Mouse (Mus musculus) midbrain, embryonic 10.5 days (tissue): Measurements from ENCODE around the gene Rassf4. TPM values are rescaled to one million over a fixed set of nuclear protein-coding genes. Genes with fewer than 3 reads are reported as not detected.

Source experiments
- DNase-seq: peaks from one replicate; pipeline ENCODE4 v3.0.0-alpha.2; 2017; ENCODE audit warnings: low spot score
- H3K27ac ChIP-seq: fragments of 300-500 bp; sonication (generic); replicated peaks from 2 replicates; pipeline ENCODE4 v1.5.1; 2016; ENCODE audit warnings: mild to moderate bottlenecking
- H3K27me3 ChIP-seq: fragments of 300-500 bp; sonication (generic); 2 replicates; pipeline ENCODE4 v1.6.1; 2016; ENCODE audit warnings: low read depth, mild to moderate bottlenecking; ENCODE audit not compliant: poor library complexity, severe bottlenecking
- H3K36me3 ChIP-seq: fragments of 300-500 bp; sonication (generic); 2 replicates; pipeline ENCODE4 v1.6.1; 2016; ENCODE audit warnings: mild to moderate bottlenecking, moderate library complexity
- H3K4me1 ChIP-seq: fragments of 300-500 bp; sonication (generic); 2 replicates; pipeline ENCODE4 v1.6.1; 2016
- H3K4me3 ChIP-seq: fragments of 300-500 bp; sonication (generic); 2 replicates; pipeline ENCODE4 v1.5.1; 2016; ENCODE audit warnings: mild to moderate bottlenecking, moderate library complexity
- H3K9me3 ChIP-seq: fragments of 300-500 bp; sonication (generic); replicated peaks from 2 replicates; pipeline ENCODE4 v1.6.1; 2016; ENCODE audit warnings: mild to moderate bottlenecking
- WGBS: fragments of 180-500 bp; shearing (Covaris S2); methylation state at CpG from one replicate; pipeline ENCODE4 v1.1.7; 2016; 5-methylcytosine and 5-hydroxymethylcytosine counted together
- polyA plus RNA-seq: library from polyadenylated mRNA; unstranded; fragments of >200 nt; fragmentation: Nextera tagmentation; extraction: Ambion mirVana; gene quantifications from 2 replicates; pipeline ENCODE4 v1.2.1, GENCODE M21; 2016

Gene Rassf4
- polyA plus RNA-seq, 1 experiment from 2014 or later = 35.7 TPM

DNA sequence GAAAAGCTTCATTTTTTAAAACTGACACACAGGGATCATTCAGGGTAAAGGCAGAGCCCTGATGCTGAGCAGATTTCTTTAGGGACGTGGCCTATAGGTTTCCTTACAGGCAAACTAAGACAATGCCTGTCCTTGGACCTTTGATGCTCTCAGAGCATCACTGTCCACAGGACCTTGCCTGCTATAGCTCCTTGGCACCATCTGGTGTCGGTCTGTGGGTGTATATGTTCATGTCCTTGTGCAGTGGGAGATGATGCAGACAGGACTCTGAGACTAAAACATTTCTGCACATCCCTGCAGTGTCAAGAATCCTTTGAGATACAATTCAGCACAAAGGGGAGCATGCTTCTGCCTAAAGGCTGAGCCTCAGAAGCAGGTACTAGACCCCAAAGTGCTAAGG, 23.7 kb upstream of the Rassf4 start:
- Histone ChIP-seq H3K9me3 (no peaks in the 10 kb centered on the region), H3K4me1 (no peaks in the 10 kb centered on the region), H3K36me3 (no peaks in the 10 kb centered on the region), H3K27me3 (no peaks in the 10 kb centered on the region), H3K4me3 (no peak overlapping the region), H3K27ac (no peak overlapping the region)
- 64% methylated on average over 2 of the region's 2 CpGs for WGBS
- DNase-seq = no peak

DNA sequence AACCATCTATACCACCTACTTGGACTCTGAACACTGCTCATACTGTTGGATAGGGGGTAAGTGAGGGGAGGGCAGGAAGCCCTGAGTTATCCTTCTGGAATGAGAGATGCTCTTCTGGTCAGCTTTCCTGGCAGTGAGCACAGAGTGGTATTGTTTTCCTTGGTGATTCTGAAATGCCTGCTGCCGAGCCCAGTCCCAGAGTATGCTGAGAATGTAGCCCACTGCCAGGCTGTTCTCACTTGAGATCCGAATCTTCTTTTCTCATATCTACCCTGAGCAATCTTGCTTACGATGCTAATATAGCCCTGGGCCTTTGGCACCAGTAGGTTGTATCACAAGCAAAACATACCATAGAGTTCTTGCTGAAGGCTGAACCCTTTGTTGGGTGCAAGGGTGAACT, 20.6 kb upstream of the Rassf4 start:
- Histone ChIP-seq H3K27me3 (no peaks in the 10 kb centered on the region), H3K27ac (no peak overlapping the region), H3K9me3 (no peaks in the 10 kb centered on the region), H3K4me1 (no peaks in the 10 kb centered on the region), H3K4me3 (no peak overlapping the region), H3K36me3 (no peaks in the 10 kb centered on the region)
- WGBS = 91% methylated on average over 3 of the region's 3 CpGs
- DNase-seq = no peak

- H3K27ac ChIP-seq = no peak overlapping the region
- no peaks in the 10 kb centered on the region for H3K9me3 ChIP-seq
- H3K36me3 ChIP-seq = no peaks in the 10 kb centered on the region
- DNase-seq = no peak
- no peaks in the 10 kb centered on the region for H3K27me3 ChIP-seq
- H3K4me3 ChIP-seq = no peak overlapping the region
- no peaks in the 10 kb centered on the region for H3K4me1 ChIP-seq
- 82% methylated on average over 4 of the region's 4 CpGs for WGBS
Observed at GRCm38 (mm10) chr6:116693639-116694038, 19.9 kb upstream of the Rassf4 start.

- Histone ChIP-seq H3K36me3 (no peaks in the 10 kb centered on the region), H3K27ac (no peak overlapping the region), H3K4me3 (no peak overlapping the region), H3K9me3 (no peaks in the 10 kb centered on the region), H3K4me1 (peaks cover 10% of the 10 kb centered on the region), H3K27me3 (no peaks in the 10 kb centered on the region)
- 53% methylated on average over 6 of the region's 6 CpGs for WGBS
- DNase-seq = no peak
Observed at GRCm38 (mm10) chr6:116682317-116682716, 8.6 kb upstream of the Rassf4 start.

- H3K27me3 ChIP-seq = peaks cover 6% of the 10 kb centered on the region; the same call in 1 of the 2 replicates
- H3K9me3 ChIP-seq = no peaks in the 10 kb centered on the region
- no peak overlapping the region for H3K4me3 ChIP-seq
- H3K4me1 ChIP-seq = peaks cover 21% of the 10 kb centered on the region
- WGBS = 86% methylated on average over 5 of the region's 5 CpGs
- H3K27ac ChIP-seq = no peak overlapping the region
- no peaks in the 10 kb centered on the region for H3K36me3 ChIP-seq
- no peak for DNase-seq
Observed at GRCm38 (mm10) chr6:116679563-116680288, 6.0 kb upstream of the Rassf4 start.

GRCm38 (mm10) chr6:116677321-116677720, 3.6 kb upstream of the Rassf4 start:
- Histone ChIP-seq H3K4me1 (peaks cover 44% of the 10 kb centered on the region), H3K36me3 (no peaks in the 10 kb centered on the region), H3K27me3 (peaks cover 16% of the 10 kb centered on the region), H3K27ac (0 out of 2 replicates have a peak overlapping the region, but pooled peaks have one; percentile 38), H3K4me3 (no peak overlapping the region), H3K9me3 (no peaks in the 10 kb centered on the region)
- DNase-seq = no peak
- 69% methylated on average over 6 of the region's 6 CpGs for WGBS

GRCm38 (mm10) chr6:116676355-116676913, 2.7 kb upstream of the Rassf4 start:
- peaks cover 25% of the 10 kb centered on the region for H3K27me3 ChIP-seq
- no peak for DNase-seq
- H3K27ac ChIP-seq = no peak overlapping the region
- no peaks in the 10 kb centered on the region for H3K9me3 ChIP-seq
- WGBS = 80% methylated on average over 10 of the region's 10 CpGs
- H3K36me3 ChIP-seq = no peaks in the 10 kb centered on the region
- H3K4me3 ChIP-seq = no peak overlapping the region
- H3K4me1 ChIP-seq = peaks cover 53% of the 10 kb centered on the region

DNA sequence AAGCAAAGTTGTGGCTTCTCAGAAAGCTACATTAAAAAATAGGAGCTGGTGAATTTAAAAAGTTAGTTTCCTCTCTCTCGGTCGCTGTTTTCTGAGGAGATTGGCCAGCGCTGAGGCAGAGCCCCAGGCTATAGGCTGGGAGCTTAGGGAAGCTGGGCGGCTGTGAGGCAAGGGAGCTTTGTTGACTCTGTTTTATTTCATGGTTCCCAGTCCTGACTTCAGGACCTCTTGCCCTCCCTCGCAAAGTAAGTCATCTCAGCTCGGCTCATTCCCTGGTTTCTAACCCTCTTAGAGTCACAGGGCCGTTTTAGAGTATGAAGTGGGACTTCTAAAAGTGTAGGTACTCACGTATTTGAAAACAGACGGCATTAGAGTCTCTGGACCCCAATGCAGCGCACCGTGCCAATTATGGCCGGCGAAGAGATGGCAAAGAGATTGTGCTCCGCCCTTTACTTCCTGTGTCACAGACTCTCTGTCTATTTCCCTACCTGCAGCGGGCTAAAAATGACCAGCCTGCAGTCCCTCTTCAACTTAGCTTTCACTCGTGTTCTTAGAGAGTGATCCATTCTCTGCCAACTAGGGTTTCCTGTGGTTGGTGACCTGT, 633 bp upstream of the Rassf4 start:
- H3K9me3 ChIP-seq = no peaks in the 10 kb centered on the region
- H3K4me1 ChIP-seq = peaks cover 73% of the 10 kb centered on the region
- no peak for DNase-seq
- H3K36me3 ChIP-seq = no peaks in the 10 kb centered on the region
- H3K27me3 ChIP-seq = peaks cover 34% of the 10 kb centered on the region
- H3K27ac ChIP-seq = peak overlapping the region; percentile 89
- WGBS = 27% methylated on average over 16 of the region's 16 CpGs
- H3K4me3 ChIP-seq = peak overlapping the region; percentile 68

- DNase-seq = no peak
- WGBS = 59% methylated on average over 5 of the region's 5 CpGs
- no peaks in the 10 kb centered on the region for H3K9me3 ChIP-seq
- H3K36me3 ChIP-seq = no peaks in the 10 kb centered on the region
- H3K27me3 ChIP-seq = peaks cover 38% of the 10 kb centered on the region
- H3K4me1 ChIP-seq = peaks cover 82% of the 10 kb centered on the region
- H3K4me3 ChIP-seq = peak overlapping the region; percentile 68
- peak overlapping the region; percentile 87 for H3K27ac ChIP-seq
Observed at GRCm38 (mm10) chr6:116672349-116672748, 1.4 kb downstream of the Rassf4 start.

DNA sequence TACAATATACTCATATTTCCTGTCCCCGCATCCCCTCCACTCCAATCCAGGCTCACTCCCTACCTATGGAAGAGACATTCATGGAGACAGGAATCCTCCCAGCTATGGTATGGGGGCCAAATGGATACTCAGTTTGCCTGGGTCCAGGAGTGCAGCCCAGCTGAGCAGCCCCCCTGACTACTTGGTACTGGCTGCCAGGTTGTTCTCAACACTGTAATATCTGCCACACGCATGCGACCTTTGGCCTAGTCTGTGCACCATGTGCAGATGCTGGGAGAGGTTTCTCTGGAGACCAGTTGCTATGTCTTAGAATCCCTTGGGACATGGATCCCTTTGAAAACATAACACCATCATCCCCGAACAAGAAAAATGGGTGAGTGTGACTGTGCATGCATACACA, 2.0 kb downstream of the Rassf4 start:
- H3K27me3 ChIP-seq = peaks cover 38% of the 10 kb centered on the region
- H3K4me3 ChIP-seq = peak overlapping the region; percentile 68
- WGBS = 85% methylated on average over 4 of the region's 4 CpGs
- DNase-seq = no peak
- H3K36me3 ChIP-seq = no peaks in the 10 kb centered on the region
- H3K9me3 ChIP-seq = no peaks in the 10 kb centered on the region
- peaks cover 83% of the 10 kb centered on the region for H3K4me1 ChIP-seq
- peak overlapping the region; percentile 87 for H3K27ac ChIP-seq

GRCm38 (mm10) chr6:116671031-116671430, 2.7 kb downstream of the Rassf4 start:
- Histone ChIP-seq H3K4me3 (peak overlapping the region; percentile 68), H3K36me3 (no peaks in the 10 kb centered on the region), H3K27me3 (peaks cover 38% of the 10 kb centered on the region), H3K27ac (peak overlapping the region; percentile 87), H3K9me3 (no peaks in the 10 kb centered on the region), H3K4me1 (peaks cover 90% of the 10 kb centered on the region)
- 5% methylated on average over 5 of the region's 5 CpGs for WGBS
- peak; percentile 51 for DNase-seq

GRCm38 (mm10) chr6:116670144-116670543, 3.6 kb downstream of the Rassf4 start:
- peak; percentile 56 for DNase-seq
- Histone ChIP-seq H3K4me1 (peaks cover 97% of the 10 kb centered on the region), H3K27ac (peak overlapping the region; percentile 87), H3K4me3 (peak overlapping the region; percentile 68), H3K9me3 (no peaks in the 10 kb centered on the region), H3K36me3 (no peaks in the 10 kb centered on the region), H3K27me3 (peaks cover 37% of the 10 kb centered on the region)
- 15% methylated on average over 6 of the region's 6 CpGs for WGBS
